Mouse (Mus musculus) adrenal gland, adult 2 months (tissue): ENCODE results near the gene Btg1. TPM values are rescaled to one million over a fixed set of nuclear protein-coding genes. Genes with fewer than 3 reads are reported as not detected.

Experiments used
- DNase-seq: peaks from one replicate; pipeline ENCODE4 v3.0.0; 2021
- polyA plus RNA-seq: library from polyadenylated mRNA; depleted of rRNA; stranded (reverse); fragments of >200 nt; gene quantifications from 2 replicates; pipeline ENCODE4 v1.2.3, GENCODE M21; 2012
- total RNA-seq, 2 experiments: library from RNA; stranded (reverse); gene quantifications; 2 replicates each; pipeline ENCODE4 v1.2.3; 2021

The Btg1 gene
- total and polyA plus RNA-seq, 3 experiments, result 26.3 to 133 (median 94.6) TPM

DNA sequence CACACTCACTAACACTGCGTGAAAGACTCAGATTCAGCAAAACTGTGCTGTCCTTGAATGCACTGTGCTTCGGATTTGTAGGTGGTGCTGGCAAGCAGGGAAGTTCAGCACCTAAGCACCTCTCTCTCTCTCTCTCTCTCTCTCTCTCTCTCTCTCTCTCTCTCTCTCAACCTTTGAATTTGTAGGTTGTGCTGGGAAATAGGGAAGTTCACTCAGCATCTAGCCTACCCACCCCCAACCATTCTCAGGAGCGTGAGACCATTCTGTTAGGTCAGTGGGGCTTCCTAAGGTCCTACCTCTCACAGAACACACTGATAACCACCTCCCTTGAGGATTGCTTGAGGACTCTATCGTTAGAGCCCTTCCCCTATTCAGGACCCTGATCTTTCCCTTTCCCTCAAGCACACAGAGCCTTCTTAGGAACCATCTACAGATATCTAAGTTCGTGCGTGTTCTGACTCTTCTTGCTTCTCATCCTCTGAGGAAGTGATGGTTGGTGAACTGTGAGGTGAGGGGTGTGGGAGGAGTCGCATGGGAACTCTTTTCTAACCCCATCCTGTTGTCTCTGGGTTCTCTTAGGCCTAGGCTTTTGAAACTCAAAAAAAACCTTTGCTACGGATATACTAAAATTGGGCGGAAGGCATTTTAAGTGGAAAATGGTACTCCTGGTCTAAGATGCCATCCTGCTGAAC, 47.1 kb downstream of the Btg1 start:
- no peak for DNase-seq
